Mouse (Mus musculus): ENCODE measurements around the gene Gm43720.
"Not testable (repeated sequence)": the region's sequence is repeated elsewhere in the genome, so short reads cannot be mapped to it uniquely, and the experiment has no call there.

- not testable (repeated sequence) for TF ChIP-seq CTCF (IDR thresholded peaks at IDR 0.05; ENCODE audit: control insufficient read depth, insufficient read depth, insufficient read length); MYOG (IDR thresholded peaks at IDR 0.05; ENCODE audit: control insufficient read depth, extremely low read depth, insufficient read length)
These were observed 63.1 kb downstream of the Gm43720 start for GRCm38 (mm10) chr5:138216632-138217031.
